Mouse (Mus musculus) midbrain, embryonic 15.5 days (tissue): ENCODE data around the gene Pdia6. TPM values are rescaled to one million over a fixed set of nuclear protein-coding genes. Genes with fewer than 3 reads are reported as not detected.

Experiments used
- ATAC-seq: fragments of 200-750 bp; cut with Nextera tagmentation; replicated peaks from 2 replicates; pipeline ENCODE4 v1.8.0; 2017; ENCODE audit warnings: moderate TSS enrichment
- H3K27ac ChIP-seq: fragments of 300-500 bp; sonication (generic); 2 replicates; pipeline ENCODE4 v1.5.1; 2015; ENCODE audit warnings: mild to moderate bottlenecking, inconsistent platforms
- H3K27me3 ChIP-seq: fragments of 300-500 bp; sonication (generic); replicated peaks from 2 replicates; pipeline ENCODE4 v1.6.1; 2015; ENCODE audit warnings: inconsistent platforms
- H3K36me3 ChIP-seq: fragments of 300-500 bp; sonication (generic); replicated peaks from 2 replicates; pipeline ENCODE4 v1.6.1; 2015; ENCODE audit warnings: inconsistent platforms
- H3K4me1 ChIP-seq: fragments of 300-500 bp; sonication (generic); 2 replicates; pipeline ENCODE4 v1.6.1; 2015; ENCODE audit warnings: inconsistent platforms
- H3K4me2 ChIP-seq: fragments of 300-500 bp; sonication (generic); 2 replicates; pipeline ENCODE4 v1.6.1; 2015; ENCODE audit warnings: inconsistent platforms, mild to moderate bottlenecking, moderate library complexity
- H3K4me3 ChIP-seq: fragments of 300-500 bp; sonication (generic); 2 replicates; pipeline ENCODE4 v1.5.1; 2015; ENCODE audit warnings: mild to moderate bottlenecking, inconsistent platforms
- H3K9ac ChIP-seq: fragments of 300-500 bp; sonication (generic); 2 replicates; pipeline ENCODE4 v1.6.1; 2015; ENCODE audit warnings: mild to moderate bottlenecking, inconsistent platforms
- H3K9me3 ChIP-seq: fragments of 300-500 bp; sonication (generic); 2 replicates; pipeline ENCODE4 v1.6.1; 2016; ENCODE audit warnings: inconsistent platforms
- WGBS: fragments of 180-500 bp; shearing (Covaris S2); methylation state at CpG from one replicate; pipeline ENCODE4 v1.1.7; 2015; ENCODE audit warnings: mixed read lengths; 5-methylcytosine and 5-hydroxymethylcytosine counted together
- polyA plus RNA-seq: library from polyadenylated mRNA; unstranded; fragments of >200 nt; fragmentation: Nextera tagmentation; extraction: Ambion mirVana; gene quantifications from 2 replicates; pipeline ENCODE4 v1.2.1, GENCODE M21; 2015

Gene Pdia6
- polyA plus RNA-seq = 270 and 273 TPM in 2 replicates

DNA sequence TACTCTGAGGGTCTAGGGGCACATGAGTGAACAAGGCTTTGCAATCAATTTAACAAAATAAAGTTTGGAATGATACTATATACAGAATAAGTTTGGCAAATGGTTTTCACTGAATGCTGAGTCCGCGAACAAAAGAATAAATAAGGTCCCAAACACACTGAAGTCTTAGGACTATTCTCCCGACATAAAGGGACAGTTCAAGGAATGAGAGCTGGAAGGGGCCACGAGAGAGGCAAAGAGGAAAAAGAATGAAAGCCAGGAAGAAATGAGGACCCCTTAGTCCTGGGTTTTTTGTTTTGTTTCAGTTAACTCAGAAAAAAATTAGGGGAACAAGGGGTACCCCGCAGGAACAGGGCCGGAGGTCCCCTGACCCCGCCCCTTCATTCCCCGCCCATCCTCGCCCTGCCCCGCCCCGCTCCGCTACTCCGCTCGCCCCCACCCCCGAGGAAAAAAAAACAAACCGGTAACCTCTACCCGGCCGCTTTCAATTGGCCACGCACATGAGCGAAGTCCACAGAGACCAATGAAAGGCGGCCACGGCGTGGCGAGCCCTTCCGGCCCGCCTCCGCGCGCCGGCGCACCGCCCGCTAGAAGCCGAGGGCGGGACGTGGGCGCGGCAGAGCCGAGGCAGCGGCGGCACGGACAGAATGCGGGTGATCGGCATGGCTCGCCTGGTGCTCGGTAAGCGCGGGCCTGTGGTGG lies at the start of gene Pdia6:
Gene Pdia6 (plus strand): TSS at position 575 of the 702 bp plus-strand sequence.
- ATAC-seq = peak; percentile 99
- H3K9ac ChIP-seq = peak within 1 kb of the TSS; percentile 81
- WGBS = under 1% methylated on average over 45 of the region's 48 CpGs
- peaks cover 9% of the 10 kb centered on the region; the same call in 1 of the 2 replicates for H3K36me3 ChIP-seq
- H3K27me3 ChIP-seq = no peaks in the 10 kb centered on the region
- peaks cover 35% of the 10 kb centered on the region for H3K4me1 ChIP-seq
- H3K9me3 ChIP-seq = no peaks in the 10 kb centered on the region
- peak within 1 kb of the TSS; percentile 72 for H3K4me2 ChIP-seq
- peak within 1 kb of the TSS; percentile 85 for H3K27ac ChIP-seq
- peak within 1 kb of the TSS; percentile 88 for H3K4me3 ChIP-seq

GRCm38 (mm10) chr12:17218390-17218789 lies 48.0 kb upstream of the Pdia6 start:
- Histone ChIP-seq H3K4me1 (no peaks in the 10 kb centered on the region), H3K27ac (no peak overlapping the region), H3K9ac (no peak overlapping the region), H3K4me3 (no peak overlapping the region), H3K27me3 (no peaks in the 10 kb centered on the region), H3K4me2 (no peak overlapping the region), H3K9me3 (no peaks in the 10 kb centered on the region), H3K36me3 (no peaks in the 10 kb centered on the region)
- ATAC-seq = no peak
- 52% methylated on average over 8 of the region's 8 CpGs for WGBS

DNA sequence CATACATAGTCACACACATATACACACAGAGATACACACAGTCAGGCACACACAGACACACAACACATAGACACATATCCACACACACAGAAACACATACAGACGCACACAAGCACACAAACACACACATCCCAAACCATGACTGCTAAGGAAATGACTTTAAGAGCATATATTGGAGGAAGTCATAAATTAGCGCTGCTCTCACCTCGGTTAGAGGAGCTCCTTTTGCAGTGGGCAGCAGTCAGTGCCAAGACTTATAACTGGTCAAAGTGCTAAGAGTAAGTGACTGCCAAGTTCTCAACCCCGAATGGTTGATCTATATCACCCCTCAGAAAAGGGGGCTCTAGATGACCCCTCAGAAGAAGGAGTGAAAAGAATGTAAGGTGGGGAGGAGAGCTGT lies 47.2 kb upstream of the Pdia6 start:
- Histone ChIP-seq H3K9ac (no peak overlapping the region), H3K4me3 (no peak overlapping the region), H3K36me3 (no peaks in the 10 kb centered on the region), H3K4me2 (no peak overlapping the region), H3K4me1 (no peaks in the 10 kb centered on the region), H3K27ac (no peak overlapping the region), H3K27me3 (no peaks in the 10 kb centered on the region), H3K9me3 (no peaks in the 10 kb centered on the region)
- 87% methylated on average over 4 of the region's 4 CpGs for WGBS
- no peak for ATAC-seq

GRCm38 (mm10) chr12:17220631-17221030 lies 45.7 kb upstream of the Pdia6 start:
- Histone ChIP-seq H3K36me3 (no peaks in the 10 kb centered on the region), H3K4me1 (no peaks in the 10 kb centered on the region), H3K9ac (no peak overlapping the region), H3K4me3 (no peak overlapping the region), H3K4me2 (no peak overlapping the region), H3K27me3 (no peaks in the 10 kb centered on the region), H3K27ac (no peak overlapping the region), H3K9me3 (no peaks in the 10 kb centered on the region)
- WGBS = 70% methylated on average over 5 of the region's 5 CpGs
- ATAC-seq = no peak

DNA sequence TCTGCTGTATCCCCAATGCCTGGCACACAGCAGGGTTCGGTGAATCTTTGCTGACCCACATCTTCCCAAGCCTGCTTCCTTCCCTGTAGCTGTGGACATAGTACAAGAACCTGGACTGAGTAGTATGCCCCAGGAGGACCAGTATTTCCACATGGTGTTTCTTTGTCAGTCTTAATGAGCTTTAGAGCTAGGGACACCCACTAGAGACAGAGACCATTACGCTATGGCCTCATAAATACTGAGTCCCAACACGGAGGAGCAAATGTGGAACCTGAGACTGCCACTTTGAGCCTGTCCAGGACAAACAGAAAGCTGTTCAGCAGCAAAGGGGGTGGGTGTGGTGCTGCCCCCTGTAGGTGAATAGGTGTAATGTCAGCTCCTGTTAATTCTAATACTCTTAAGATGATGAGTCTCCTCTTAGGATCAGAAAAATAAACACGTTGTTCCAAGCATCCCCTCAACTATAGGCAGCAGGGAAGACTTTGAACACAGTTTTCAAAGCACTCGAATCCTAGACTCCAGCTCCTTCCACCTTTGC lies 44.4 kb upstream of the Pdia6 start:
- WGBS = 55% methylated on average over 5 of the region's 5 CpGs
- Histone ChIP-seq H3K4me3 (no peak overlapping the region), H3K4me2 (no peak overlapping the region), H3K36me3 (no peaks in the 10 kb centered on the region), H3K4me1 (no peaks in the 10 kb centered on the region), H3K9me3 (no peaks in the 10 kb centered on the region), H3K9ac (no peak overlapping the region), H3K27me3 (no peaks in the 10 kb centered on the region), H3K27ac (no peak overlapping the region)
- ATAC-seq = no peak

DNA sequence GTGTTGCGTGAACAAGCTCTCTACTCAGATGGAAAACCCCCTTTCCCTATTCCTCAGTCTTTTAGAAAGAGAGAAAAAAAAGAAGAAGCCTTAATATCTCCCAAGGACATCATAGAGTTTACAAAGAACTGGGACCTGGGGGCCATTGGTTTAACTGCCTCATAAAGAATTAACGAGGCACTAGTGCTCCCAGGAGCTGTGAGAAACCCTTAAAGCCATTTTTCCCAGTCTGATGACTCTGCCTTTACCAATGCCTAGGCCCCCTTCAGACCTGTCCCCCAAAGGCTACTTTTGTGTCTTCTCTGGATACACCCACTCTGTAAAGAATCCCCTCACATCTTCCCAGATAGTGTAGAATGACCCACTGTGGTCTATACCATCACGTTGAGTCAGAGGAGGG lies 43.3 kb upstream of the Pdia6 start:
- H3K9me3 ChIP-seq = no peaks in the 10 kb centered on the region
- ATAC-seq = no peak

DNA sequence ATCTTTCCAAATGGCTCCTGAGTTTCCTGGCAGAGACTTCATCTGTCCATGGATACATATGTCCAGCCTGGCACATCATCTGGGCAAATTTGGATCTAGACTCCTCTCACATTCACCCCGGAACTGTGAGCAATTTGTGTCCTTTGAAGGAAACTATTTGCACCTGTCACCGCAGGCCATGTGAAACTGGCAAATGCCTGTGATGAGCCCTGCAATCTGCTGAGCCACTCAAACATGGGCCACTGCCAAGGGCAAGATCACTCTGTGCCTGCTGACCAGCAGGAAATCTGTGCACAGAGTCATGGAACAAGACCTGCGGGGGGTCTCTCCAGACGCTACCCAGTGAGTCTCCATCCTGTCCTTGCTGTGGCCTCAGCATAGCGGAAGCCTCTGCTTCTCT lies 41.3 kb upstream of the Pdia6 start:
- Histone ChIP-seq H3K4me2 (no peak overlapping the region), H3K27ac (no peak overlapping the region), H3K9ac (no peak overlapping the region), H3K27me3 (no peaks in the 10 kb centered on the region), H3K36me3 (no peaks in the 10 kb centered on the region), H3K4me1 (no peaks in the 10 kb centered on the region), H3K9me3 (no peaks in the 10 kb centered on the region), H3K4me3 (no peak overlapping the region)
- 76% methylated on average over 5 of the region's 5 CpGs for WGBS
- no peak for ATAC-seq

More for the DNA sequence above, 43.3 kb upstream of the Pdia6 start:
- 67% methylated on average over 3 of the region's 3 CpGs for WGBS
- H3K4me3 ChIP-seq = no peak overlapping the region
- H3K27me3 ChIP-seq = no peaks in the 10 kb centered on the region
- H3K4me1 ChIP-seq = no peaks in the 10 kb centered on the region
- no peak overlapping the region for H3K4me2 ChIP-seq
- no peaks in the 10 kb centered on the region for H3K36me3 ChIP-seq
- H3K9ac ChIP-seq = no peak overlapping the region
- no peak overlapping the region for H3K27ac ChIP-seq

- H3K27ac ChIP-seq = no peak overlapping the region
- no peaks in the 10 kb centered on the region for H3K9me3 ChIP-seq
- no peak overlapping the region for H3K4me3 ChIP-seq
- H3K9ac ChIP-seq = no peak overlapping the region
- no peaks in the 10 kb centered on the region for H3K4me1 ChIP-seq
- H3K4me2 ChIP-seq = no peak overlapping the region
- WGBS = 79% methylated on average over 4 of the region's 4 CpGs
- no peaks in the 10 kb centered on the region for H3K27me3 ChIP-seq
- peak; percentile 70 for ATAC-seq
- no peaks in the 10 kb centered on the region for H3K36me3 ChIP-seq
Measured at GRCm38 (mm10) chr12:17227903-17228302, 38.4 kb upstream of the Pdia6 start.

DNA sequence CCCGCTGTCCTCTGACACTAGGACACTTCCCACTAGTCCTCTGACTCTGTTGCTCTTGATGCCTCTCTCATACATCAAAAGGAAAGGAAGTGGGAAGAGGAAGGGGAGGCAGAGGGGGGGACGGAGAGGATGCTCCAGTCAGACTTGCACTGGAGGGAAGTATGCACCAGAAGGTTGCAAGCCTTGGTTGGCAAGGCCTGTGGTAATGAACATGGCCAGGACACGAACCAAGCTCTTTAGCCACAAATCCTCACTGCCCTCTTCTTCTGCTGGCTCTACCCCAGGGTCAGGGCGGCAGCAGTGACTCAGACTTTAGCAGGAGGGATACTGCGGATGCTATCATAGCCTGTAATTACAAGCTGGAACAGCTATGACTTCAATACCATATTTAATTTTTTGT lies 35.8 kb upstream of the Pdia6 start:
- ATAC-seq = no peak
- no peak overlapping the region for H3K4me3 ChIP-seq
- H3K9me3 ChIP-seq = no peaks in the 10 kb centered on the region
- H3K27me3 ChIP-seq = no peaks in the 10 kb centered on the region
- H3K4me1 ChIP-seq = no peaks in the 10 kb centered on the region
- H3K27ac ChIP-seq = no peak overlapping the region
- no peak overlapping the region for H3K4me2 ChIP-seq
- WGBS = 89% methylated on average over 5 of the region's 5 CpGs
- no peaks in the 10 kb centered on the region for H3K36me3 ChIP-seq
- H3K9ac ChIP-seq = no peak overlapping the region

GRCm38 (mm10) chr12:17231513-17231912 lies 34.8 kb upstream of the Pdia6 start:
- Histone ChIP-seq H3K4me3 (no peak overlapping the region), H3K9ac (no peak overlapping the region), H3K36me3 (no peaks in the 10 kb centered on the region), H3K9me3 (no peaks in the 10 kb centered on the region), H3K4me1 (0 out of 2 replicates have a peak, but pooled peaks cover 7% of the 10 kb centered on the region), H3K27me3 (no peaks in the 10 kb centered on the region), H3K4me2 (no peak overlapping the region), H3K27ac (no peak overlapping the region)
- WGBS = 85% methylated on average over 14 of the region's 14 CpGs
- ATAC-seq = no peak

GRCm38 (mm10) chr12:17235535-17236313 lies 30.6 kb upstream of the Pdia6 start:
- Histone ChIP-seq H3K27ac (no peak overlapping the region), H3K9me3 (no peaks in the 10 kb centered on the region), H3K27me3 (no peaks in the 10 kb centered on the region), H3K4me2 (no peak overlapping the region), H3K4me1 (0 out of 2 replicates have a peak, but pooled peaks cover 7% of the 10 kb centered on the region), H3K36me3 (no peaks in the 10 kb centered on the region), H3K9ac (no peak overlapping the region), H3K4me3 (no peak overlapping the region)
- WGBS = 25% methylated on average over 11 of the region's 11 CpGs
- ATAC-seq = peak; percentile 89

GRCm38 (mm10) chr12:17238588-17239427 lies 27.5 kb upstream of the Pdia6 start:
- 57% methylated on average over 12 of the region's 12 CpGs for WGBS
- Histone ChIP-seq H3K9me3 (no peaks in the 10 kb centered on the region), H3K27ac (no peak overlapping the region), H3K27me3 (no peaks in the 10 kb centered on the region), H3K4me1 (0 out of 2 replicates have a peak, but pooled peaks cover 7% of the 10 kb centered on the region), H3K36me3 (no peaks in the 10 kb centered on the region), H3K4me2 (no peak overlapping the region), H3K4me3 (no peak overlapping the region), H3K9ac (no peak overlapping the region)
- ATAC-seq = no peak
